Mouse (Mus musculus) erythroblast, embryonic 14.5 days (primary cell): Measurements from ENCODE around the gene Rspo4.

ENCODE experiments used
- GATA1 ChIP-seq: IDR thresholded peaks from 2 replicates; pipeline ENCODE4 v1.6.1; 2012; ENCODE audit warnings: low read length, inconsistent platforms, mixed read lengths
- TAL1 ChIP-seq: IDR thresholded peaks from 3 replicates; pipeline ENCODE4 v1.6.1; 2012; ENCODE audit warnings: low read length, inconsistent platforms, mixed read lengths

DNA sequence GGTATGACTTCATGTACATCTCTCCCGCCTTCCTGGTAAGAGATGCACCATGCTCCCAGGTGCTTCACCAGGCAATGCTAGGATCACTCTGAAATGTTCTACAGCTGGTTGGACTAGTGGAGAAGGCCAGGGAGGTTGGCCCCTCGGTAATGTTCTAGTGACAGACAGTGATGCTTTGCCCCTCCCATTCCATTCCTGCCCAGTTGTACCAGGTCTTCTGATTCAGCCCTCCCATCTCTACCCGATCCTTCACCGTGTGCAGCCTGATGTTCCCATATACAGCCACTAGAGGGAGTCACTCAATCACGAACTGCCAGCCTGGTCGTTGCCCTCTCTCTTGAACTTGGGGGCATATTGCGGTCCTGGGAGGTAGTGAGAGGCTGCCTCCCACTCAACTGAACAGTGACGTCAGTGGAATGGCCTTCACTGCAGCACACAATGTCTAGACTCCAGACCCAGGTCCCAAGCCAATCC lies 33.3 kb downstream of the Rspo4 start:
- no peak for TF ChIP-seq GATA1
- no peak for TF ChIP-seq TAL1
